Mouse (Mus musculus) cerebellum, adult 2 months (tissue): ENCODE results near the gene Pnpo. TPM values are rescaled to one million over a fixed set of nuclear protein-coding genes. Genes with fewer than 3 reads are reported as not detected.

Source experiments
- DNase-seq, 2 experiments: peaks; one replicate each; pipeline ENCODE4 v3.0.0; 2021
- H3K27ac ChIP-seq: fragments of 200-500 bp; 2 replicates; pipeline ENCODE4 v1.5.1; 2012; ENCODE audit warnings: low read length, control low read depth, inconsistent platforms; ENCODE audit not compliant: insufficient read depth
- H3K27me3 ChIP-seq: fragments of 200-500 bp; 2 replicates; pipeline ENCODE4 v1.6.1; 2012; ENCODE audit warnings: inconsistent platforms, mild to moderate bottlenecking, low read length, moderate library complexity; ENCODE audit not compliant: control insufficient read depth, insufficient read depth
- H3K4me1 ChIP-seq: fragments of 200-500 bp; 2 replicates; pipeline ENCODE4 v1.6.1; 2011; ENCODE audit warnings: low read length; ENCODE audit not compliant: control insufficient read depth, insufficient read depth
- H3K4me3 ChIP-seq: fragments of 200-500 bp; replicated peaks from 2 replicates; pipeline ENCODE3; 2011; ENCODE audit warnings: mild to moderate bottlenecking, low read depth, low read length, control low read depth; ENCODE audit not compliant: insufficient read depth
- CTCF ChIP-seq: fragments of 200-500 bp; IDR thresholded peaks from 2 replicates; pipeline ENCODE4 v1.5.1; 2011; ENCODE audit warnings: low read depth, mild to moderate bottlenecking, control low read depth, low read length, moderate library complexity, borderline replicate concordance; ENCODE audit not compliant: insufficient read depth
- POLR2A ChIP-seq: fragments of 200-500 bp; IDR thresholded peaks from 2 replicates; pipeline ENCODE4 v1.6.1; 2011; ENCODE audit warnings: low read length, control low read depth, borderline replicate concordance; ENCODE audit not compliant: insufficient read depth
- WGBS: fragments of 180-500 bp; shearing (Covaris S2); methylation state at CpG from one replicate; pipeline ENCODE4 v1.1.7; 2018; 5-methylcytosine and 5-hydroxymethylcytosine counted together
- polyA plus RNA-seq: library from polyadenylated mRNA; depleted of rRNA; stranded (reverse); fragments of >200 nt; gene quantifications from 2 replicates; pipeline ENCODE4 v1.2.3, GENCODE M21; 2012

Pnpo gene
- polyA plus RNA-seq, 1 experiment: 59.5 TPM

DNA sequence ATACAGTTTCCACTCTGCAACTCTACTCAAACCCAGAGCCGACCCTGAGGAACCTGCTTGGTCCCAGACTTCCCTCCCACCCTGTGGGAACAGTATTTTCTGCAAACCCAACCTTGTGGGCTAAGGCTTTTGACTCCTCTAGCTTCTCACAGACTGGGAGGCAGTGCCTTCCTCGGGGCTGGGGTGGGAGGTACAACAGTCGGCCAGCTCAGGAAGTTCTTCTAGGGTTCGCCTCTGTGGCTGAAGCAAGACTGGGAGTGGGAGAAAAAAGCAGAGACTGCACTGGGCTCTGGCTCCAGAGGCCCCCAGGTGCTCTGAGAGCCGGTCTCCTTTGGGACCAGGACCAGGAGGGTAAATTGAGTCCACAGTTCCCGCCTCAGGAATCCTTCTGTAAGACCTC, 9.1 kb upstream of the Pnpo start:
- no peak for DNase-seq
- no peak for TF ChIP-seq CTCF
- no peak for TF ChIP-seq POLR2A
- 72% methylated on average over 6 of the region's 6 CpGs for WGBS
- no peaks in the 10 kb centered on the region for H3K27me3 ChIP-seq
- no peak overlapping the region for H3K27ac ChIP-seq
- H3K4me1 ChIP-seq: peaks cover 3% of the 10 kb centered on the region
- H3K4me3 ChIP-seq: no peak overlapping the region

DNA sequence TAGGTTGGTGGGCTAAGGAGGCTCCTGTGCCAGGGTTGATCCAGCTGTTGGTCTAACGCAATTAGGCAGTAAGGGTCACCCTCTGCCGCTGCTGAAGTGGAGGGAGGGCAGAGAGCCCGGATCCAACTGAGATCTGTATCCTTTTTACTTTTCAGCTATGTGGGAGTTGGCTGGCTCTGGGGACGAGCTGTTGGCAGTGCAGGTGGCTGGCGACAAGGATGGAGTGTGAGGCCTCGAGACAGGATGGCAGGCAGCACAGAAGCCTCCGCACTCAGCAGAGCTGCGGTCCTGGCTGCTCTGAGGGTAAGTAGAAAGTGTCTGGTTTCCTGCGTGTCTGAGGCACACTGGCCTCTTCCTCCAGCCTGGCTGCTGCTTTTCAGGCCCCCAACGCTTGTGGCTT, 8.6 kb upstream of the Pnpo start:
- 24% methylated on average over 10 of the region's 10 CpGs for WGBS
- Histone ChIP-seq H3K27ac (peak overlapping the region; percentile 50; the same call in 1 of the 2 replicates), H3K27me3 (no peaks in the 10 kb centered on the region), H3K4me3 (no peak overlapping the region), H3K4me1 (peaks cover 3% of the 10 kb centered on the region)
- DNase-seq: no peak
- no peak for TF ChIP-seq CTCF
- TF ChIP-seq POLR2A: no peak

DNA sequence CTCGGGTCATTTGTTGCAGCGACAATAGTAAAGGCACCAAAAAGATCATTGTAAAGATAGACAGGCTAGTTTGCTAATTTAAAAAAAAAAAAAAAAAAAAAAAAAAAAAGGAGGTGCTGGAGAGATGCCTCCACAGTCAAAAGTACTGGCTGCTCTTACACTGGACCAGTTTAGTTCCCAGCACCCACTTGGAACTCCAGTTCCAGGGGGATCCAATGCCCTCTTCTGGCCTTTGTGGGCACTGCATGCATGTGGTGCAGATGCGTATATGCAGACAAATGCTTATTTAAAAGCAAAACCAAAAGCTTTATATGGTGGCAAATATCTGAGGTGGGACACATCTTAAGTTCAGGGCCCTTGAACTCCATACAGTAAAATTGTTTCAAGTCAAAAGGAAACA, 7.0 kb upstream of the Pnpo start:
- Histone ChIP-seq H3K27me3 (no peaks in the 10 kb centered on the region), H3K27ac (no peak overlapping the region), H3K4me3 (no peak overlapping the region), H3K4me1 (peaks cover 3% of the 10 kb centered on the region)
- DNase-seq: no peak
- WGBS: 99% methylated on average over 3 of the region's 3 CpGs
- TF ChIP-seq CTCF (peak; percentile 29), POLR2A (no peak)

DNA sequence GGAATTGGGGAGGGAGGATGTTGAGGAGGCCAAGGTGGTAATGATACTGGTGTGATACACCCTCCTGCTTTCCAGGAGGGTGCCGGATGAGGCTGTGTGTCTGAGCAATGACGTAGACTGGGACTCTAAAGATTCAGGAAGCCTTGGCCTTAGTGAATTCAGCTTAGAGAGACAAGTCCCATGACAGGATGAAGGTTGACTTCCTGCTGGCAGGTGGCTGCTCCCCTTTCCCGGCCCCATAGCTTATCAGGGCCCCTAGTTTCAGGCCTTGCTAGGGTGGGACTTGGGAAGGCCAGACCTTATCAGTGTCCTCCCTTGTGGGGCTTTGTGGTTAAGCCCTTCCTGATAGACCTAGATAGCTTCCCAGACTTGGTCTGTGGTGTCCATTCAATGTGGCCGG, 4.1 kb upstream of the Pnpo start:
- 98% methylated on average over 4 of the region's 4 CpGs for WGBS
- Histone ChIP-seq H3K27ac (no peak overlapping the region), H3K4me3 (no peak overlapping the region), H3K27me3 (no peaks in the 10 kb centered on the region), H3K4me1 (peaks cover 11% of the 10 kb centered on the region)
- TF ChIP-seq CTCF (no peak), POLR2A (no peak)
- DNase-seq: no peak

DNA sequence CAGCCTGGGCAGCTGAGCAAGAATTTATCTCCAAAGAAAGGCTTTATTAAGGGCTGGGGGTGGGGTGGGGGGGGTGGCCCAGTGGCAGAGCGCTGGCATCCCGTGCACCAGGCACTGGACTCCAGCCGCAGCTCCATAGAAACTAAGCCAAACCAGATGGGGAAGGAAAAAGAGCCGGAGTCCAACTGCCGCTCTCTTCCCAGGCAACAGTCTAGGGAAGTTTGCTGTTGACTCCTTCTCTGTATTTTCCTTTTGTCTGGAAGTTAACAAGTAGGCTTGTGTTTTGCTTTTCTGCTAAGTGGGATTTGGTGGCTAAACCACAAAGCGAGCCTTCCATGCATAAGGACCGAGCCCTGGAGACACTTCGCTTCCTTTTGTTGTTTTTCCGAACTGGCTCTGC, 2.7 kb upstream of the Pnpo start:
- TF ChIP-seq POLR2A (no peak), CTCF (no peak)
- Histone ChIP-seq H3K27me3 (no peaks in the 10 kb centered on the region), H3K4me3 (no peak overlapping the region), H3K27ac (no peak overlapping the region), H3K4me1 (peaks cover 8% of the 10 kb centered on the region; the same call in 1 of the 2 replicates)
- 50% methylated on average over 9 of the region's 9 CpGs for WGBS
- no peak for DNase-seq

DNA sequence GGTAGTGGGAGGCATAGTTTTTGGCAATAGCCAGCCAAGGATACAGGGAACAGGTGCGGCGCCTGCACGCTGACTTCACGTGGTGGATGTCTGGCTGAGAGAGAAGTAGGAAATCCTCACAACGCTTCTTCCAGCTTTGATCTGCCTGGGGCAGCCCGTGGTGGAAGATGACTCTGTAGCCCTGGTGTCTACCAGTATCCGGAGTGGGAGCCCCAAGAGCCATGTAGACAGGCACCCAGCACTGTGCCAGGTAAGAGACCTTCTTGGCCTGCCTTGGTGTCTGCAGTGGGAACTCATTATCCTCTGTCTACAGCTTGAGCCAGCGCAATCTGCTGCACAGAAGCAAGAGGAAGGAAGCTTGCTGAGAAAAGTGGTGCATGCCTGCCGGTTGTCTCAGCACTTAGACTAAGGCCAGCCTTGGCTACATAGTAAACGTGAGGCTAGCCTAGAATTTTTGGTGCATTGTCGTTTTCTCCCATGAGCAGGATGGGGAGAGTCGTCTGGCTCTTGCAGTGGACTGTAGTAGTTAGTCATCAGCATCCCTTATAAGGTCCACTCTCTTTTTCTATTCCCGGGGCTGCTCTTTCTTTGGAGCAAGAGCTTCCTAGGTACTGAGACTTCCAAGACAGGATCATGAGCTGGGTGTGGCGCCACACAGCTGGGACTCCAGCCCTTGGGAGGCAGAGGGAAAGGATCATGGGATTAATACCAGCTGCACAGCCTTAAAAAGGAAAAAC, 1.2 kb upstream of the Pnpo start:
- no peak for DNase-seq
- 39% methylated on average over 14 of the region's 14 CpGs for WGBS
- H3K27ac ChIP-seq: no peak overlapping the region; the same call in 1 of the 2 replicates

DNA sequence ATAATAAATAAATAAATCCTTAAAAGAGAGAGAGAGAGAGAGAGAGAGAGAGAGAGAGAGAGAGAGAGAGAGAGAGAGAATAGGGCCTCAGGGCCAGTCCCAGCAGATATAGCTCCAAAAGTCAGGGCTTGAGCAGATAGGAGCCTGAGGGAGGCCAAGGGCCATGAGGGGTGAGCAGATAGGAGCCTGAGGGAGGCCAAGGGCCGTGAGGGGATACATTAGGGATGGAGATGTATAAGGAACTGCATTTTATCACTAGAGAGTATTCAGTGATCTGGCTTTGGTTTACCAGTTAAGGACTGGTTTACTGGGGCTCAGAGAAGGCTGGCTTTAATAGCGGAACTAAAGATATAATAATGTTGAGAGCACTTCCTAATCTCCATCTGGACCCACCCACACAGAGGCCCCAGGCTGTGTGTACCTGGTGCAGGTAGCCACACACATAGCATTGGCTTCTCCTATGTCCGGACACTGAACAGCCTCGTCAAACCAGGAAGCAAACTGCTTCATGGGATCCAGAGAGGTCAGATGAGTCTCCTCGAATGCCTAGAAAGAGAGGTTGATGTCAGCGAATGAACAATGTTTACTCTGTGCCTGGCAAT, 1.7 kb downstream of the Pnpo start:
- H3K4me1 ChIP-seq: peaks cover 8% of the 10 kb centered on the region; the same call in 1 of the 2 replicates
- TF ChIP-seq POLR2A (no peak), CTCF (no peak)
- H3K27ac ChIP-seq: no peak overlapping the region
- WGBS: 84% methylated on average over 6 of the region's 6 CpGs
- no peak for DNase-seq
- no peaks in the 10 kb centered on the region for H3K27me3 ChIP-seq
- no peak overlapping the region for H3K4me3 ChIP-seq

More for the DNA sequence above, 1.2 kb upstream of the Pnpo start:
- Histone ChIP-seq H3K4me3 (no peak overlapping the region), H3K27me3 (no peaks in the 10 kb centered on the region), H3K4me1 (peaks cover 8% of the 10 kb centered on the region; the same call in 1 of the 2 replicates)
- no peak for TF ChIP-seq CTCF
- no peak for TF ChIP-seq POLR2A
